Mouse (Mus musculus) frontal cortex, postnatal 14 days (tissue): ENCODE data around the gene Sept12.

ENCODE experiments used
- DNase-seq, 2 experiments: peaks; one replicate each; pipeline ENCODE4 v3.0.0; 2022; ENCODE audit warnings: low spot score in 2 of 2

The Sept12 gene

DNA sequence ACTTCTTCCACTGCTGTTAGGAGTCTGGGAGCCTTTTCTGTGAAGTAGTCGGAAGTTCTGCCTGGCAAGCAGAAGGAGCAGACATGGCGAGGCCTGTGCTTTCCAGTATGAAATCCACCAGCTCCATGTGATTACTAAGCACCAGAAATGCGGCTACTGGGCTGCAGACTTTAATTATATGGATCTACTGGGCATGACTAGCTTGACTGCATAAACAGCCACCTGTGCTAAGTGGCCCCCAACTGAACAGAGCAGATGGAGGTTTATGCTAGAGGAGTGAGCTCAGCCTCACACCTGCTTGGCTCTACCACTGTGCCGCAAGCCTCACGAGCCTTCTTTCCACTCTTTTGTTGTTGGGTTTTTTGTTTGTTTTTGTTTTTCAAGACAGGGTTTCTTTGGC, 23.1 kb downstream of the Sept12 start:
- DNase-seq = no peak

DNA sequence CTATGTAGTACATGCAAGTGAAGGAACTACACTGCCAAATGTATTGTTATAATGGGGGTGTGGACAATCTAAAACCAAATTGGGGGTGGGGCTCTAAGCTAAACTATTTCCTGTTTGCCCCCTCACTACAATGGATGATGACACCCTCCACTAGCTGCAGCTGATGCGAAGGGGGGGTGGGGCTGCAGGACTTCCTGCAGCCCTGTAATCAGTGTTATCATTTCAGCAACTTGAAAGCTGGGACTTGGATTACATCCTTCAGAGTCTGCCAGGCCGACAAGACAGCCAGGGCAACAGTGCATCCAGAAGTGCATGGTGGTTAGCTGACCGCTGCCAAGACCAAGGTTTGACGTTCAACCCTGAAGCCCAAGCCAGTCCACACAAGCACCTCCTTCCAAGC, 26.0 kb downstream of the Sept12 start:
- DNase-seq = no peak

GRCm38 (mm10) chr16:4969055-4969843, 28.4 kb downstream of the Sept12 start:
- no peak for DNase-seq

GRCm38 (mm10) chr16:4968426-4968825, 29.2 kb downstream of the Sept12 start:
- DNase-seq = no peak

- DNase-seq = no peak
Measured at GRCm38 (mm10) chr16:4965392-4966129, 32.1 kb downstream of the Sept12 start.

- no peak for DNase-seq
Measured at GRCm38 (mm10) chr16:4964731-4965391, 32.8 kb downstream of the Sept12 start.

- DNase-seq = peak; percentile 98 to 99
Measured at GRCm38 (mm10) chr16:4963797-4964709, 33.6 kb downstream of the Sept12 start, which contains the start of gene Anks3. Anks3 (minus strand) TSS chr16:4964205.

GRCm38 (mm10) chr16:4963346-4963745, 34.3 kb downstream of the Sept12 start:
- no peak for DNase-seq

GRCm38 (mm10) chr16:4960260-4960659, 37.4 kb downstream of the Sept12 start:
- no peak for DNase-seq

DNA sequence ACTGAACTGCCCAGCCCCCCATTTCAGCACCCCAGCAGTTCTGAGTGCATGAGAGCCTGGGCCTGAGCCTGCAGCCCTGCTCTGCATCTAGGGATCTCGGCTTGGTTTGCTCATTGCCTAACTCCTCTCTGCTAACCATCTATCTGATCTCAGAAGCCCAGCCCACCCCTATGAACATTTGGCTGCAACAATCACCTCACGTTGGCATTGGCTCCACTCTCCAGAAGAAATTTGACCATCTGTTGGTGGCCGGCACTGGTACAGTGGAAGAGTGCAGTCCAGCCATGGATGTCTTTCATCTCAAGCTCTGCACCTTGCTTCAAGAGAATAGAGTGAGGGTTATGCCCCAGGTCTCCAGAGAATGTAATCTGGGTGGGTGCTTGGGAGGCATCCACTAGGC, 40.2 kb downstream of the Sept12 start:
- no peak for DNase-seq

- no peak for DNase-seq
Measured at GRCm38 (mm10) chr16:4956609-4957008, 41.0 kb downstream of the Sept12 start.

GRCm38 (mm10) chr16:4947378-4947777, 50.3 kb downstream of the Sept12 start:
- no peak for DNase-seq

GRCm38 (mm10) chr16:4946155-4946554, 51.5 kb downstream of the Sept12 start:
- DNase-seq = no peak

- DNase-seq = no peak
Measured at GRCm38 (mm10) chr16:4945415-4945814, 52.2 kb downstream of the Sept12 start.

DNA sequence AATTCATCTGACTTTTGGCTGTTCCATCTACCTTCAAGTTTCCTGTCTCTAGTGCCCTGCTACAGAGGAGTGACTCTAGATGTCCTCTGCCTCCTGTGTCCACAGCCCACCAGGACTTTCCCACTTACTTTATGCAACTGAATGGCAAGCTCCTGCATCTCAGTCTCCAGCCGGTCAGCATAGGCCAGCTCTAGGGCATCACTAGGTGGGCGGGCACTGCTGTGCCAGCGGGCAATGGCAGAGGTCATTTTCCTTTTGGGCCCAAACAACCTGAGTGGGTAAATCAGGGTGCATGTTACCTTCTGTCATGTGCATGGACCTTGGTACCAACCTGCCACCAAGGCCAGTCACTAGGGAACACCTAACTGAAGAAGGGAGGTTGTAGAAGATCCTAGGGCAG, 54.2 kb downstream of the Sept12 start:
- no peak for DNase-seq

DNA sequence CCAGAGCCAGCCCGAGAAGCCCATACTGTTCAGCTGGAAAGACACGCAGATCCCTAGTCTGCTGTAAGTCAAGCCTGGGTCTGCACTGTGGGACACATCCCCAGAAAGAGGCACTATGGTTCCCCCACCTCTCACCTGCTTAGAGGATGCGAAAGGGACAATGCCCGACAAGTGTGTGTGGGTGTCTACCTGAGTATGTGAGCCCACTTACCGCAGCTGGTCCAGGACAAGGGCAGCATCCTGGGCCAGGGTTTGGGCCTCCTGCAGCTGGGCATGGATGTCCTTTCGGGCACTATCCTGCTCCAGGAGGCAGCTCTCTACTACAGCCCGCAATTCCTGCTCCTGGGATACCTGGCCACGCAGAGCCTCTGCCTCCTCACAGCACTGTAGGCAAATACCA, 54.8 kb downstream of the Sept12 start:
- DNase-seq = no peak

GRCm38 (mm10) chr16:4941016-4941415, 56.6 kb downstream of the Sept12 start:
- no peak for DNase-seq

- no peak for DNase-seq
Measured at GRCm38 (mm10) chr16:4940311-4940850, 57.3 kb downstream of the Sept12 start.

- peak in 1 of 2 experiments; percentile 59 for DNase-seq
Measured at GRCm38 (mm10) chr16:4939412-4939811, 58.2 kb downstream of the Sept12 start.

GRCm38 (mm10) chr16:4938989-4939388, 58.7 kb downstream of the Sept12 start:
- peak; percentile 94 to 95 for DNase-seq

GRCm38 (mm10) chr16:4938461-4938860, 59.2 kb downstream of the Sept12 start, which contains the start of gene Nudt16l1:
Nudt16l1 (plus strand) TSS chr16:4938761.
- DNase-seq = no peak
